In the genomic region with DNA sequence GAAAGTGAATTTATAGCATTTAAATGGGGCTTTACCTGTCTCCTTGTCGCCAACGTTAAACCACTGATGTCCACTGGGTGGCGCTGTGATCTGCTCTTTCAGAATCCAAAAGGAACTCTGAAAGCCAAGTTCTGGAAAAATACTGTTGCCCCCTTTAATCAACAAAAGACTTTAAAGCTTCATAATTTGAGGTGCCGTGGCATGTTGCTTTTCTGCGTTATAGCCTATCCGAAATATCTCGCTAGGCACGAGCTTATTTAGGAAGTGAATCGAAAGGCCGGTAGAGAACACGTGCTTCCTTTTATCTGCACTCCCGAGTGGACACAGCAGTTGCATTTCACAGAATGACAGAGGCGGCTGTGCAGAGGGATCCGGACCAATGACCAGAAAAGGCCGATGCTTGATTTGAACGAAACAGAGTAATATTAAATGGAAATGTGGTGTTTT, we compare ENCODE assay signal across 8 mouse cellular contexts. TPM values are rescaled to one million over a fixed set of nuclear protein-coding genes. Genes with fewer than 3 reads are reported as not detected.
DNase-seq lines count a peak whose midpoint lies in the region; ATAC-seq and TF ChIP-seq lines count a peak whose summit lies in the region.

No protein-coding gene starts in this region.

- H3K36me3 ChIP-seq in heart, embryonic 13.5 days, result no peaks in the 10 kb centered on the region
- no peaks in the 10 kb centered on the region for H3K36me3 ChIP-seq in lung, embryonic 14.5 days (ENCODE audit: insufficient read depth)

- peak overlapping the region; percentile 75 for H3K9ac ChIP-seq in heart, embryonic 13.5 days
- no peak overlapping the region for H3K9ac ChIP-seq in lung, embryonic 14.5 days

- H3K27me3 ChIP-seq in heart, embryonic 13.5 days (replicated peaks), result peaks cover 46% of the 10 kb centered on the region
- H3K27me3 ChIP-seq in lung, embryonic 14.5 days (ENCODE audit: insufficient read depth, low read length), result peaks cover 24% of the 10 kb centered on the region

- peak; percentile 88 for TF ChIP-seq CTCF in lung, embryonic 14.5 days (IDR thresholded peaks at IDR 0.05; ENCODE audit: low read depth)

- peak overlapping the region; percentile 54 for H3K4me3 ChIP-seq in heart, embryonic 13.5 days
- peak overlapping the region; percentile 10 for H3K4me3 ChIP-seq in lung, embryonic 14.5 days (ENCODE audit: low read depth, low read length)

- no peaks in the 10 kb centered on the region for H3K9me3 ChIP-seq in heart, embryonic 13.5 days
- no peaks in the 10 kb centered on the region for H3K9me3 ChIP-seq in lung, embryonic 14.5 days (ENCODE audit: low read depth, low read length)

- DNase-seq in CD8-positive naive resting alpha-beta T cell, adult 2 months (ENCODE audit: low read depth in 2 of 2, low spot score in 2 of 2), result peak; percentile 46 to 58
- peak; percentile 31 for DNase-seq in adrenal gland, adult 8-10 months
- DNase-seq in embryo, embryonic 11.5 days (ENCODE audit: low read depth, low spot score), result peak; percentile 76
- DNase-seq in kidney, postnatal 36 days, result peak; percentile 48 to 89
- DNase-seq in lung, embryonic 14.5 days, result peak; percentile 95
- DNase-seq in ovary, postnatal 14 days (ENCODE audit: low spot score), result peak; percentile 66
- DNase-seq in thymus, postnatal 4 days, result peak; percentile 84

- H3K4me2 ChIP-seq in heart, embryonic 13.5 days, result peak overlapping the region; percentile 72
- H3K4me2 ChIP-seq in lung, embryonic 14.5 days, result peak overlapping the region; percentile 57

- no peak for ATAC-seq in heart, embryonic 13.5 days (ENCODE audit: extremely low read depth, insufficient number of reproducible peaks, low FRiP score, low TSS enrichment)
- ATAC-seq in lung, embryonic 14.5 days (ENCODE audit: insufficient read depth), result no peak

- no peak overlapping the region for H3K27ac ChIP-seq in heart, embryonic 13.5 days (replicated peaks)
- H3K27ac ChIP-seq in lung, embryonic 14.5 days (ENCODE audit: low read depth), result no peak overlapping the region

- H3K4me1 ChIP-seq in heart, embryonic 13.5 days, result peaks cover 9% of the 10 kb centered on the region
- peaks cover 6% of the 10 kb centered on the region; the same call in 1 of the 2 replicates for H3K4me1 ChIP-seq in lung, embryonic 14.5 days (ENCODE audit: insufficient read depth)

- WGBS in heart, embryonic 13.5 days, result 8% methylated on average over 16 of the region's 16 CpGs
- 6% methylated on average over 16 of the region's 16 CpGs for WGBS in lung, embryonic 14.5 days

RNA-seq across cellular contexts. Expression of a gene that starts 54.7 kb away (rescaled TPM):
- total RNA-seq in adrenal gland, adult 8-10 months (2022), result 1 to 10 TPM; 1.7 to 3.4 (median 2.0) TPM
- 44.6 and 45.6 TPM in 2 replicates for polyA plus RNA-seq in heart, embryonic 13.5 days (2015; fragmentation: Nextera tagmentation; extraction: Ambion mirVana)
- 98.5 and 99.6 TPM in 2 replicates for polyA plus RNA-seq in lung, embryonic 14.5 days (2014; fragmentation: Nextera tagmentation; extraction: Ambion mirVana)

Comparison
In these comparisons a context has a peak if more than half of its experiments do, and no peak if none do; other contexts are left out.
1. DNase-seq: peak in every context shown above with its lines; median percentile 95 in lung, embryonic 14.5 days; 84 in thymus, postnatal 4 days; 76 in embryo, embryonic 11.5 days; 68 in kidney, postnatal 36 days; 66 in ovary, postnatal 14 days; 52 in CD8-positive naive resting alpha-beta T cell, adult 2 months; 31 in adrenal gland, adult 8-10 months.